Mouse (Mus musculus): ENCODE data around the gene Msh2. TPM values are rescaled to one million over a fixed set of nuclear protein-coding genes. Genes with fewer than 3 reads are reported as not detected.

The Msh2 gene
- 15.6 and 16.1 TPM in 2 replicates for polyA plus RNA-seq (2012; rRNA removed)

DNA sequence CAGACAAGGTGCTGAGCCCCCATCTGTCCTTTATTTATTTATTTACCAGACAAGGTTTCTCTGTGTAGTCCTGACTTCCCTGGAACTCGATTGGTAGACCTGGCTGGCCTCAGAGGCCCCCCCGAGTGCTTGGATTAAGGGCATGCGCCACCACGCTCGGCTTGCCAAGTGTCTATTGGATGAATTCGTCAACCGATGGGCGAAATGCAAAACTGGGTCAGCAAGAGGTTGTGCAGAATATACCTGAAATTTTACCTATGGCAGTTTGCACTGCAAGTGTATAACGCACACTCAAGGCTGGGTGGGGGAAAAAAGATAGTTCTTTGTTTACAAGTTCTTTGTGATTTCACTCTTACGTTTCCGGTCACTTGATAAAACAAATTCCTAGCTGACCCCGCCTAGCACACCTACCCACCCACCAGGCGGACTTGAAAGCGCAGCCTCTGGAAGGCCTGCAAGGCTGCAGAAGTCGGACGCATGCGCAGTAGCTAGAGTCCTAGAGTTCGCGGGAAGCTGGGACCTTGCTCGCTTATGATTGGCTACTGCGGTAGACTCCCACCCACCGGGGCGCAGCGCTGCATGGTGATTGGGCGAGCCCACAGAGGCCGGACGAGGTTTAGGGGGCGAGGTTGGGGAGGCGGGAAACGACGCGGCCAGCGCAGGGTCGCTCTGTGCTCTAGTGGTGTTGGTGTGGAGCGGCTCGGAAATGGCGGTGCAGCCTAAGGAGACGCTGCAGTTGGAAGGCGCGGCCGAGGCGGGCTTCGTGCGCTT is at the start of gene Msh2:
Gene Msh2 (plus strand): TSS at position 441 of the 771 bp plus-strand sequence.

Other genes starting within 250 kb of the Msh2 start
- not detected in 2 replicates for gene Stpg4, start 244.6 kb upstream of the Msh2 start, polyA plus RNA-seq (2012; rRNA removed)
- 245 and 247 TPM in 2 replicates for gene Calm2, start 225.4 kb upstream of the Msh2 start, polyA plus RNA-seq (2012; rRNA removed)
- gene Epcam, start 36.4 kb upstream of the Msh2 start, polyA plus RNA-seq (2012; rRNA removed): 0.38 and 0.86 TPM in 2 replicates
- gene Kcnk12, start 125.7 kb downstream of the Msh2 start, polyA plus RNA-seq (2012; rRNA removed): 0.40 and 0.56 TPM in 2 replicates
- gene Rpl36-ps4, start 248.6 kb downstream of the Msh2 start, polyA plus RNA-seq (2012; rRNA removed): not detected in 2 replicates

Measured in liver, embryonic 14 days (tissue).